Mouse (Mus musculus) forebrain, embryonic 15.5 days (tissue): ENCODE data around the gene Tvp23b. TPM values are rescaled to one million over a fixed set of nuclear protein-coding genes. Genes with fewer than 3 reads are reported as not detected.

Experiments
- ATAC-seq: fragments of 200-750 bp; cut with Nextera tagmentation; replicated peaks from 2 replicates; pipeline ENCODE4 v1.8.0; 2017; ENCODE audit warnings: mild to moderate bottlenecking, moderate TSS enrichment, moderate library complexity
- H3K27ac ChIP-seq: fragments of 300-500 bp; sonication (generic); replicated peaks from 2 replicates; pipeline ENCODE4 v1.5.1; 2015; ENCODE audit warnings: mild to moderate bottlenecking, inconsistent platforms
- H3K27me3 ChIP-seq: fragments of 300-500 bp; sonication (generic); 2 replicates; pipeline ENCODE4 v1.6.1; 2015; ENCODE audit warnings: inconsistent platforms
- H3K36me3 ChIP-seq: fragments of 300-500 bp; sonication (generic); 2 replicates; pipeline ENCODE4 v1.6.1; 2015; ENCODE audit warnings: mild to moderate bottlenecking, inconsistent platforms
- H3K4me1 ChIP-seq: fragments of 300-500 bp; sonication (generic); 2 replicates; pipeline ENCODE4 v1.6.1; 2015; ENCODE audit warnings: inconsistent platforms
- H3K4me2 ChIP-seq: fragments of 300-500 bp; sonication (generic); replicated peaks from 2 replicates; pipeline ENCODE4 v1.6.1; 2015; ENCODE audit warnings: mild to moderate bottlenecking, inconsistent platforms
- H3K4me3 ChIP-seq: fragments of 300-500 bp; sonication (generic); 2 replicates; pipeline ENCODE4 v1.5.1; 2015; ENCODE audit warnings: mild to moderate bottlenecking, inconsistent platforms
- H3K9ac ChIP-seq: fragments of 300-500 bp; sonication (generic); replicated peaks from 2 replicates; pipeline ENCODE4 v1.6.1; 2015; ENCODE audit warnings: mild to moderate bottlenecking, inconsistent platforms
- H3K9me3 ChIP-seq: fragments of 300-500 bp; sonication (generic); 2 replicates; pipeline ENCODE4 v1.6.1; 2016; ENCODE audit warnings: inconsistent platforms
- WGBS: fragments of 180-500 bp; shearing (Covaris S2); methylation state at CpG from one replicate; pipeline ENCODE4 v1.1.7; 2015; ENCODE audit warnings: mixed read lengths; 5-methylcytosine and 5-hydroxymethylcytosine counted together
- polyA plus RNA-seq: library from polyadenylated mRNA; unstranded; fragments of >200 nt; fragmentation: Nextera tagmentation; extraction: Ambion mirVana; gene quantifications from 2 replicates; pipeline ENCODE4 v1.2.1, GENCODE M21; 2015

The Tvp23b gene
- polyA plus RNA-seq, 1 experiment from 2014 or later = 59.1 TPM

DNA sequence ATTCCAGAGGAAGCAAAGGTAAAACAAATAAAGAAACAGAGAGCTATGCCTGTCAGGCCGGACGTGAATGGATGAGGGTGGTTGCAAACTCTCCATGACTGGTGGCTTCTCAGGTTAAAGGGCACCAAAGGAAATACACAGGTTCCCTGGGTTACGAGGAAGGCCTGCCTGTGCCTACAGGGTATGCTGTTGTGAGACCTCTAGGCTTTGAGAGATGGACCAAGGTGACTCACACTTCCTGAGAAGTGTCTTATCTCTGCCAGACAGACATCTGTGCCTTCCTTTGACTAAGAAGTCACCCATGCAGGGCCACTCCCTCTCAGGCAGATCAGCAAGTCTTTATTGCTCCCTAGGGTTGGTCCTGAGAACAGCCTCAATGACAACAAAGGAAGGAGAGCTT lies 50.5 kb downstream of the Tvp23b start:
- H3K9me3 ChIP-seq = no peaks in the 10 kb centered on the region
- H3K4me2 ChIP-seq = no peak overlapping the region
- H3K4me3 ChIP-seq = no peak overlapping the region
- no peaks in the 10 kb centered on the region for H3K36me3 ChIP-seq
- H3K4me1 ChIP-seq = no peaks in the 10 kb centered on the region
- ATAC-seq = no peak
- no peak overlapping the region for H3K27ac ChIP-seq
- WGBS = 91% methylated on average over 3 of the region's 3 CpGs
- no peak overlapping the region for H3K9ac ChIP-seq
- H3K27me3 ChIP-seq = no peaks in the 10 kb centered on the region

DNA sequence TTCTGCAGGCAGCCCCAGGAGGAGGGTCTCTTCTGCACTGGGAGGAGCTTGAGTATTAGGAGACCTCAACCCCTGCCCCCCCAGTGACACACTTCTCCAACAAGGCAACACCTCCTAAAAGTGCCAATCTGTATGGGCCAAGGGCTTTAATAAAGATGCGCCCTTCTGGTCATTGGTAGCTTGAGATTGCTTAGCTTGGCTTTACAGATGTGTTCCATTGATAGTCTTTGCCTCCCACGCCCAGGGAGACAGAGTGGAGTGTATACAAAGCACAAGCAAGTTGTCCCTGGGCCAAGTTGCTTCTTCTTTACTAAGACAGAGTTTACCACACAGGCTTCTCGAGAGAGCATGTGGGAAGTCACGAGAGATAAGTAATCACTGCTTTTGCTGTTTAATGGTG lies 51.3 kb downstream of the Tvp23b start:
- Histone ChIP-seq H3K4me2 (no peak overlapping the region), H3K4me3 (no peak overlapping the region), H3K9ac (no peak overlapping the region), H3K9me3 (no peaks in the 10 kb centered on the region), H3K27ac (no peak overlapping the region), H3K36me3 (no peaks in the 10 kb centered on the region), H3K27me3 (no peaks in the 10 kb centered on the region), H3K4me1 (no peaks in the 10 kb centered on the region)
- 85% methylated on average over 4 of the region's 4 CpGs for WGBS
- no peak for ATAC-seq

GRCm38 (mm10) chr11:62931141-62931540 lies 51.9 kb downstream of the Tvp23b start:
- H3K4me2 ChIP-seq = no peak overlapping the region
- no peak overlapping the region for H3K4me3 ChIP-seq
- 91% methylated on average over 5 of the region's 5 CpGs for WGBS
- no peaks in the 10 kb centered on the region for H3K9me3 ChIP-seq
- no peak overlapping the region for H3K27ac ChIP-seq
- ATAC-seq = no peak
- no peaks in the 10 kb centered on the region for H3K27me3 ChIP-seq
- H3K4me1 ChIP-seq = no peaks in the 10 kb centered on the region
- no peak overlapping the region for H3K9ac ChIP-seq
- no peaks in the 10 kb centered on the region for H3K36me3 ChIP-seq

DNA sequence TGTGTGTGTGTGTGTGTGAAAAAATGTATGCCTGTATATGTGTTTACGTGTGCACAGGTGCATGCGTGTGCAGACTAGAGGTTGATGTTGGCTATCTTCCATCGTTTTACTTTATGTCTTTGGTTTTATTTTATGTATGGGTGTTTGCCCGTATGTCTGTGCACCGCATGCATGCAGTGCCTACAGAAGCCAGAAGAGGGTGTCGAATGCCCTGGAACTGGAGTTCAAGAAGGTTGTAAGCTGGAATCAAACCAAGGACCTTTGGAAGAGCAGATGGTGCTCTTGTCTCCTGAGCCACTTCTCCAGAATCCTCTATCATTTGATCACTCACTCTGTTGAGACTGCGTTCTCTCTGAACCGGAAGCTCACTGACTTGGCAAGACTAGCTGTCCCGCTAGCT lies 53.8 kb downstream of the Tvp23b start:
- Histone ChIP-seq H3K36me3 (no peaks in the 10 kb centered on the region), H3K27ac (no peak overlapping the region), H3K4me1 (no peaks in the 10 kb centered on the region), H3K27me3 (no peaks in the 10 kb centered on the region), H3K9ac (no peak overlapping the region), H3K4me2 (no peak overlapping the region), H3K9me3 (no peaks in the 10 kb centered on the region), H3K4me3 (no peak overlapping the region)
- WGBS = 94% methylated on average over 9 of the region's 9 CpGs
- ATAC-seq = no peak

- no peaks in the 10 kb centered on the region for H3K9me3 ChIP-seq
- H3K4me1 ChIP-seq = no peaks in the 10 kb centered on the region
- no peak overlapping the region for H3K9ac ChIP-seq
- H3K4me2 ChIP-seq = no peak overlapping the region
- H3K4me3 ChIP-seq = no peak overlapping the region
- H3K36me3 ChIP-seq = no peaks in the 10 kb centered on the region
- WGBS = 85% methylated on average over 11 of the region's 11 CpGs
- ATAC-seq = no peak
- no peaks in the 10 kb centered on the region for H3K27me3 ChIP-seq
- H3K27ac ChIP-seq = no peak overlapping the region
These were observed 55.7 kb downstream of the Tvp23b start for GRCm38 (mm10) chr11:62934795-62935514.

DNA sequence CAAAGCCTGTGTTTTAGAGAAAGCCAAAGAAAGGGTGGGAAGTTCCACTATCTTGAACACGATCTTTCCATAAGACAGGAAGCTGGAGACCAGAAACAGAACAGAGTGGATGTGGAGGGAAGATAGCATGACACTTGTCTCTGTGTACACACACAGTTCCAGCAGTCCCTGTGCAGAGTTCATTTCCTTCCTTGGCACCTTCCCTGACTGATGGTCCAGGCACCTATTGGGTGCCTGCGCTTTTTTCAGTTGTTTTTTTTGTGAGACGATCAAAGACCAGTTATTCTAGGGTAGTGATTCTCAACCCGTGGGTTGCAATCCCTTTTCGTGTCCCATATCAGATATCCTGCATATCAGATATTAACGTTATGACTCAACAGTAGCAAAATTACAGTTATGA lies 58.7 kb downstream of the Tvp23b start:
- H3K4me3 ChIP-seq = no peak overlapping the region
- H3K27me3 ChIP-seq = no peaks in the 10 kb centered on the region
- no peak overlapping the region for H3K9ac ChIP-seq
- WGBS = 86% methylated on average over 6 of the region's 6 CpGs
- H3K4me2 ChIP-seq = no peak overlapping the region
- no peak for ATAC-seq
- no peaks in the 10 kb centered on the region for H3K4me1 ChIP-seq
- no peaks in the 10 kb centered on the region for H3K36me3 ChIP-seq
- no peaks in the 10 kb centered on the region for H3K9me3 ChIP-seq
- no peak overlapping the region for H3K27ac ChIP-seq

DNA sequence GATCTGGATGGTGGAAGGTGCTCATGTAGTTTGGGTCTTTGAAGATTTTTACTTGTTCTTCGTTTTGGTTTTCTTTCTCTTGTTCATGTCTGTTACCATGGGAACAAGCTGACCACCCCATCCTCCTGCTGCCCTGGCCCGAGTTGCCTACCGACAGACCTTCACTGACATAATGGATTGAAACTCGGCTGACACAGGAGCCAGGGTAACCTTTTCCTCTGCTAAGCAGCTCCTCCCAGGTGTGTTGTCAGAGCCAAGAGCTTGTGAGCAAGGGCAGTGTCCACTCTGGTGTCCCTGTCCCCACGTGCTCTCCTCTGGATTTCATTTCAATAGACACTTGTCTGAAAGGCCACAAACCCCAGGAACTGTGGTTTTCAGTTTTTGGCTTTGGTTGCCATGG lies 59.7 kb downstream of the Tvp23b start:
- no peaks in the 10 kb centered on the region for H3K9me3 ChIP-seq
- H3K27ac ChIP-seq = no peak overlapping the region
- 68% methylated on average over 5 of the region's 5 CpGs for WGBS
- no peak for ATAC-seq
- H3K4me3 ChIP-seq = no peak overlapping the region
- H3K27me3 ChIP-seq = no peaks in the 10 kb centered on the region
- no peak overlapping the region for H3K9ac ChIP-seq
- no peaks in the 10 kb centered on the region for H3K4me1 ChIP-seq
- H3K4me2 ChIP-seq = no peak overlapping the region
- no peaks in the 10 kb centered on the region for H3K36me3 ChIP-seq

DNA sequence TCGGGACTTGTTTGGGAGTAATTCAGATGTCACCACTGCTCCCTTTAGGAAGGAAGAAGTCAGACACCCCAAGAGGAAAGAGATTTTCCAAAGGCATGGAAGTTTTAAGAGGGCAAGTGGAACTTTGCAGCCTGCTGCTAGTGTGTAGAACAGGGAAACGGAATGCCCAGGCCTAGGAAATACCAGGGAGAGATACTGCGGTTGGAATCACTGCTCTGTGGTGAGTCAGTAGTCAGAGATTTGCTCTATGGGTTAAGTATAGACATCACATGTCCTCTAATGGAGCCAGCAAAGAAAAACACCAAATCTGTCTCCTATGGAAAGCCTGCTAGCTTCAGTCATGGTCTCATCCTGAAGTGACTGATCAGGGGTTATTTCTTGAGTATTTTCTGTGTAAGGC lies 60.9 kb downstream of the Tvp23b start:
- WGBS = 95% methylated on average over 3 of the region's 3 CpGs
- Histone ChIP-seq H3K27me3 (no peaks in the 10 kb centered on the region), H3K9me3 (no peaks in the 10 kb centered on the region), H3K4me1 (no peaks in the 10 kb centered on the region), H3K9ac (no peak overlapping the region), H3K36me3 (no peaks in the 10 kb centered on the region), H3K4me2 (no peak overlapping the region), H3K4me3 (no peak overlapping the region), H3K27ac (no peak overlapping the region)
- ATAC-seq = no peak

- Histone ChIP-seq H3K27me3 (no peaks in the 10 kb centered on the region), H3K36me3 (no peaks in the 10 kb centered on the region), H3K4me1 (no peaks in the 10 kb centered on the region), H3K27ac (no peak overlapping the region), H3K4me2 (no peak overlapping the region), H3K9me3 (no peaks in the 10 kb centered on the region), H3K4me3 (no peak overlapping the region), H3K9ac (no peak overlapping the region)
- no peak for ATAC-seq
- 63% methylated on average over 6 of the region's 6 CpGs for WGBS
These were observed 64.3 kb downstream of the Tvp23b start for GRCm38 (mm10) chr11:62943538-62943937.

- no peak for ATAC-seq
- no peak overlapping the region for H3K4me3 ChIP-seq
- no peaks in the 10 kb centered on the region for H3K36me3 ChIP-seq
- H3K4me1 ChIP-seq = no peaks in the 10 kb centered on the region
- H3K4me2 ChIP-seq = no peak overlapping the region
- H3K9me3 ChIP-seq = no peaks in the 10 kb centered on the region
- WGBS = 63% methylated on average over 4 of the region's 4 CpGs
- no peak overlapping the region for H3K9ac ChIP-seq
- H3K27me3 ChIP-seq = no peaks in the 10 kb centered on the region
- no peak overlapping the region for H3K27ac ChIP-seq
These were observed 66.3 kb downstream of the Tvp23b start for GRCm38 (mm10) chr11:62945514-62945913.

- H3K9ac ChIP-seq = no peak overlapping the region
- H3K27me3 ChIP-seq = no peaks in the 10 kb centered on the region
- no peak for ATAC-seq
- no peaks in the 10 kb centered on the region for H3K4me1 ChIP-seq
- H3K36me3 ChIP-seq = no peaks in the 10 kb centered on the region
- H3K27ac ChIP-seq = no peak overlapping the region
- WGBS = 85% methylated on average over 1 of the region's 1 CpGs
- H3K4me2 ChIP-seq = no peak overlapping the region
- H3K4me3 ChIP-seq = no peak overlapping the region
- H3K9me3 ChIP-seq = no peaks in the 10 kb centered on the region
These were observed 70.3 kb downstream of the Tvp23b start for GRCm38 (mm10) chr11:62949548-62949947.

DNA sequence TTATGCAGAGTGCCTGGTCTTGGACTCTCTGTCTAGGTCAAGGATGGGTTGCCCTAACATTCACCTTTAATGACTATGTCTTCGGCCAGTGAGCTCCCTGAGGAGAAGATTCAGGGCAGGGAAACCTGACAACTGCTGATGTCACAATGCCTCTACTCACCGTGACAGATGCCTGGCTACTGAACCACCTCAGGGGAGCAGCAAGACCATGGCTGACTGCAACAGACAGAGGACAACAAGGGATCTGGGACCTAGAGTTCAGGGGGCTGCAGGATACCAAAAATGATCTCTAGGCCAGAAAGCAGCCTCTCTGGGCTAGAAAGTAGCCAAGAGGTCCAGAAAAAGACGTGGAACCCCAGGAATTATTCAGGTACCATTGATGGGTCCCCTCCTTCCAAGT lies 71.8 kb downstream of the Tvp23b start, which contains the start of gene Cdrt4:
Gene Cdrt4 (plus strand): TSS at position 182 of the 400 bp plus-strand sequence.
- 80% methylated on average over 3 of the region's 3 CpGs for WGBS
- Histone ChIP-seq H3K4me1 (no peaks in the 10 kb centered on the region), H3K27ac (no peak within 1 kb of the TSS), H3K4me3 (no peak within 1 kb of the TSS), H3K27me3 (no peaks in the 10 kb centered on the region), H3K36me3 (no peaks in the 10 kb centered on the region), H3K9ac (no peak within 1 kb of the TSS), H3K9me3 (no peaks in the 10 kb centered on the region), H3K4me2 (no peak within 1 kb of the TSS)
- no peak for ATAC-seq

- H3K36me3 ChIP-seq = no peaks in the 10 kb centered on the region
- whole genome bisulfite sequencing = 99% methylated on average over 2 of the region's 3 CpGs
- H3K9me3 ChIP-seq = no peaks in the 10 kb centered on the region
- H3K4me2 ChIP-seq = no peak overlapping the region
- H3K4me1 ChIP-seq = no peaks in the 10 kb centered on the region
- no peak for ATAC-seq
- no peak overlapping the region for H3K9ac ChIP-seq
- no peak overlapping the region for H3K4me3 ChIP-seq
- no peaks in the 10 kb centered on the region for H3K27me3 ChIP-seq
- no peak overlapping the region for H3K27ac ChIP-seq
These were observed 75.5 kb downstream of the Tvp23b start for GRCm38 (mm10) chr11:62954766-62955165.
